Mouse (Mus musculus) left cerebral cortex, postnatal 10 days (tissue): ENCODE measurements at regions not wholly inside any gene's neighbourhood (a gene's known extent, or its start where the extent isn't known, plus 50 kb on each side); places are given as distances from the start of the nearest gene placed in this dataset.

Experiments used
- DNase-seq, 2 experiments: peaks; one replicate each; pipeline ENCODE4 v3.0.0; 2021 to 2022; ENCODE audit warnings: low spot score in 2 of 2, mixed read lengths in 1 of 2; ENCODE audit errors: extremely low spot score in 1 of 2
- intact Hi-C: fragments of 180-260 bp; cut with DNase I; formaldehyde crosslinking; loops from one replicate; pipeline ENCODE4 v1.15.1; 2025

- intact Hi-C loops = no loop called here
- DNase-seq = no peak
Measured at GRCm38 (mm10) chr11:19073265-19073664, 54.5 kb upstream of the Meis1 start.

- no peak for DNase-seq
- intact Hi-C loops = no loop called here
Measured at GRCm38 (mm10) chr11:19073887-19074564, 55.2 kb upstream of the Meis1 start.

- intact Hi-C loops = no loop called here
- DNase-seq = no peak
Measured at GRCm38 (mm10) chr11:19091101-19091857, 72.5 kb upstream of the Meis1 start.

DNA sequence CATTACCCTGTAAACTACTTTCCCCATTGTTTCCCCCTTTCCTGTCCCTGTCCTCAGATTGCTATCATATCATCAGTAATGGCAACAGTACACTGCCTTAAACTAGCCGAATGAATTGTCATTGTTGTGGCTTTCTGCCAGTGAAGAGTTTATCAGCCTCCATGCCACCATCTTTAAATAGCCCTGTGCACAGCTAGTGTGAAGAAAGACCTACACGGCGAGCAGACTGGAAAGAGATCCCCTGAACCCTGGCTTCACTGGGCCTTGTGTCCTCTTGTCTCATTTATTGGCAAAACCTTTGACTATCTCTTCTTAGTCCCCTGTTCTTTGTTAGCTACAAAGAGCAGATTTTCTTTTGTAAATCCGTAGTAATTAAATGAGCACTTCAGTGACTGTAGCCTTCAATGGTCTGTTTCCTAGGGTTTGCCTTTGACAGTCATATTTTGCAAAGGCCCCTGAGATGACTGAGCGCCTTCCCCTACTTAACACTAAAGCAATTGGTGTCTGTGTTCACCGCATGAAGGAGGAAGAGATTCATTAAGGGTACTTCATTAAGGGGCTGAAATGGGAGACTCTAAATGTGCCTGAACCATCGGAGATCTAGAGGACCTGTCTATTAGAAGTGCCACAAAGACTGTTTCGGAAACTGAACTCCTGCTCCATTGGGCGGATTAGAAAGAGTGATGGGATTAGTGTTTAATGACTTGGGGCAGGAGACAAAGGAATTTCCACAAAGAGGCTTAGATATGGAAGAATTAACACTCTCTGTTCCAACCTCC lies 74.4 kb upstream of the Meis1 start:
- intact Hi-C loops = no loop called here
- no peak for DNase-seq

- intact Hi-C loops = no loop called here
Measured at GRCm38 (mm10) chr11:19093749-19094148, 75.0 kb upstream of the Meis1 start.

GRCm38 (mm10) chr11:19094183-19094582 lies 75.4 kb upstream of the Meis1 start:
- no peak for DNase-seq
- intact Hi-C loops = no loop called here

More at GRCm38 (mm10) chr11:19093749-19094148, 75.0 kb upstream of the Meis1 start:
- DNase-seq = no peak

GRCm38 (mm10) chr11:19102981-19103568 lies 84.3 kb upstream of the Meis1 start:
- intact Hi-C loops = no loop called here

GRCm38 (mm10) chr11:19107180-19107579 lies 88.4 kb upstream of the Meis1 start:
- DNase-seq = no peak
- intact Hi-C loops = no loop called here

More at GRCm38 (mm10) chr11:19102981-19103568, 84.3 kb upstream of the Meis1 start:
- no peak for DNase-seq

DNA sequence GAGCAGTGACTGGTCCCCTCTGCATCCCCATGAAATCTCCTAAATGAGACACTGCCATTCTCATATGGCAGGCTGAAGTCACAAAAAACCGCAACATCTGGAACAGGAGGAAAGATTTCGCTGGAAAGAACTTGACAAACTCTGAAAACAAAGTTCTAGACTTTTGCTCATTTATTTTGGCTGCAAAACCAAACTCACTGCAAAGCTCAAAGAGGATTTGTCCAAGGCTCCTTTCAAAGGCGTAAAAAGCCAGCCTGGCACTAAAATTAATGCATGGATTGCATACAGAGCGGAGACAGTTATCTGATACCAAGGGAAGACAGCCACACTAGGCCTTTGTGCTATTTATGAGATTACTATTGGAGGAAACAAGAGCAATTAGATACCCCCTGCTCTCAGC lies 90.3 kb upstream of the Meis1 start:
- intact Hi-C loops = no loop called here
- DNase-seq = no peak

DNA sequence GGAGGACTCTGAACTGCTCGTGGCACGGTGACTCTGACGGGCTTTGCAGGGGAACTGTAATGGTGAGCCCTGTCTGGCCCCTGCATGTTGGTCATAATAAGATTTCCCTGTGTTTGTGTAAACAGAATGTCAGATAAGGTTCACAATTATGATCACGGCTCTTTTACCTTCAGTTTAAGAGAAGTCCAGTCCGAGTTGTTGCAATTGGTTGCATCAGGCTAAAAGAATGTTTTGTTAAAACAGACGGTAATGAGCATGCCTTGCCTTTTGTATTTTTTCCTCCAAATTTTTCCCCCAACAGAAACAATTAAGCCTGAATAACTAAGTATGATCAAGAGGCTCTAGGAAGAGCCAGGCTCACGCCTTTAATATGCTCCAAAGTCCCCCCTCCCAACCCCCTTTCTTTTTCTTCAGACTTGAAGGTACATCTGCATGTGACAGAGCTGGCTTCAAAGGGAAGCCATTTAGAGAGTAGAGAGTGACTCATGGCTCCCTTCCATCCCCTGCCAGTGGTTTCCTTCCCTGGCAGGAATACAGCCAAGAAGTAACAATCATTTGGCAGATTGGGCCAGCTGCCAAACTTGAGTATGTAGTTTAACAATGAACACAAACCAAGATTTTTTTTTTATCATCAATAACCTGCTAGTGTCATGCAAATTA lies 93.3 kb upstream of the Meis1 start:
- intact Hi-C loops = no loop called here
- peak; percentile 26 to 50 for DNase-seq

DNA sequence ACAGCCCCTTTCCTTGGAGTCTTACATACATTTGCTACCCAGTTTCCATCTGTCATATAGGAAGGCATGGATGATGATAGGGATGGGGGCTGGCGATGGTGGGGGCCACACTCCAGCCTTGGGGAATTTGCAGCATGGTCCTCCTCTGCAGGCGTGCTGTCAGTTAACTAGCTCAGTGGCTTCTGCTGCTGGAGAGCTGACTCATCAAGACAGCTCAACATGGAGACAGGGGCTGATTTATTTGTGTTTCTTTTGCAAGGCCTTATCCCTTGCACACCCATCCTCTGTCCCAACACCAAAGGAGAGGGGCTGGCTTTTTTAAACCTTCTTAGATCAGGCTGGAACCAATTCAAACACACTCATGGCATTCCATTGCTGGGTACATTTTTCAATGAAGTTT lies 98.3 kb upstream of the Meis1 start:
- intact Hi-C loops = no loop called here
- DNase-seq = no peak

- no peak for DNase-seq
- intact Hi-C loops = no loop called here
Measured at GRCm38 (mm10) chr11:19118258-19118657, 99.5 kb upstream of the Meis1 start.

DNA sequence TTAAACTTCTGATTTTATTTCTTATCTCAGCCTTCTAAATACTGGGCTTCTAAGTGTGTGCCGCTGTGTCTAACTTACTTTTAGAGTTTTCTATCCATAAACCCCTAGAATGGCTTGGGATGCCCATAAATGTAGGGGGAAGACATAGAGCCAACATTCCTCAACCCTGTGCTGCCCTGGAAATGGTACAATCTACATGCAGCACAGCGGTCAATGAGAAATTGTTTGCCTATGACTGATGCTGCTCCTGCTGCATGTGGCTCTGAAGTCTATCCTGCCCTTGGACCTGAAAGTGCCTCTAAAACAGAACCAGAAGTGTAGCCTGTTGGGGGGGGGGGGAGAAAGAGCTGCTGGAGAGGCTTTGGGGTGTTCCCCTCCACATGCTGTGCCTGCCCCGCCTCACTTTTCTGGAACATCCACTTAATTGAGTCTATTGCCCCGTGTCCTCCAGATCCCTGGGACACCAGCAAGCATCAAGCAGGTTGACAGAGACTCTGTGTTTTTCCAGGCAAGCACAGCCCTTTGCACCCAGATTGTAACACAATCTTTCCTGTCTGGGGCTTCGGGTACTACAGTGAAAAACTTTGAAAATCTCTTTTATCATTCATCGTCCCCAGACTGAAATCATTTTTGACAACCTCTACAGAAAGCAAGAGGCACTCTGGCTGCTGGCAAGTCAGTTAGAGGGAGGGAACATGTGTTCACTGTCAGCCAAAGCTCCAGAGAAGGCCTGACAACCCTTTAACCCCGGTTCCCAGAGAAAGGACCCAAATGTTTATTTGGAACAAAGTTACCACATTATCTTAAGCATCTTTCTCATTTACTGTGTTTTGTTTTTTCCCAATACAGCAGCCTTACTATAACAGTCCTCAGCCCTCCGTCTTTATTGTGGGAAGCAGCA lies 101.4 kb upstream of the Meis1 start:
- DNase-seq = no peak
- intact Hi-C loops = no loop called here

- intact Hi-C loops = no loop called here
- peak in 1 of 2 experiments; percentile 14 for DNase-seq
Measured at GRCm38 (mm10) chr11:19120871-19121270, 102.1 kb upstream of the Meis1 start.

DNA sequence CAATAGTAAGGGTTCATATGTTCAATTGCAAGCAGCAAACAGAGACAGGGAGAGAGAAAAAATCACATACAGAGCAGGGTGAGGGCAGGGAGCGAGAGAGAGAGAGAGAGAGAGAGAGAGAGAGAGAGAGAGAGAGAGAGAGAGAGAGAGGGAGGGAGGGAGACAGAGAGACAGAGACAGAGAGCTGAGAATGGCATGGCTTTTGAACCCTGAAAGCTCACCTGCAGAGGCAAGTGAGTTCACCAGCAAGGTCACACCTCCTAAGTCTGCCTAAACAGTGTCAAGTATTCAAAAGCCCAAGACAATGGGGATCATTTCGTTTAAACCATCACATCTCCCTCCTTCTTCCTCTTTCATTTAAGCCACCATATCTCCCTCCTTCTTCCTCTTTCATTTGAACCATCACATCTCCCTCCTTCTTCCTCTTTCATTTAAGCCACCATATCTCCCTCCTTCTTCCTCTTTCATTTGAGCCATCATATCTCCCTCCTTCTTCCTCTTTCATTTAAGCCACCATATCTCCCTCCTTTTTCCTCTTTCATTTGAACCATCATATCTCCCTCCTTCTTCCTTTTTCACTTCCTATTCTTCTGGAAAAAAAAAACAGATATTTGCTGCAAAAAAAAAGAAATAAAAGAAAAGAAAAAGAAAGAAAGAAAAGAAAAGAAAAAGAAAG lies 116.7 kb upstream of the Meis1 start:
- DNase-seq = no peak
- intact Hi-C loops = no loop called here

GRCm38 (mm10) chr11:19138423-19138822 lies 119.6 kb upstream of the Meis1 start:
- intact Hi-C loops = no loop called here
- peak; percentile 11 to 35 for DNase-seq

- DNase-seq = no peak
- intact Hi-C loops = no loop called here
Measured at GRCm38 (mm10) chr11:19138831-19139230, 120.0 kb upstream of the Meis1 start.
